Mouse (Mus musculus): ENCODE measurements around the gene Ppp1r12b.
"Not testable (repeated sequence)": the region's sequence is repeated elsewhere in the genome, so short reads cannot be mapped to it uniquely, and the experiment has no call there.

The Ppp1r12b gene

GRCm38 (mm10) chr1:134846295-134846988, 109.3 kb downstream of the Ppp1r12b start:
- DNase-seq, result no peak

GRCm38 (mm10) chr1:134843369-134843768, 112.4 kb downstream of the Ppp1r12b start:
- no peak for DNase-seq

- DNase-seq, result no peak
Observed at GRCm38 (mm10) chr1:134836909-134837480, 118.7 kb downstream of the Ppp1r12b start.

GRCm38 (mm10) chr1:134830881-134831280, 124.9 kb downstream of the Ppp1r12b start:
- not testable (repeated sequence) for DNase-seq

GRCm38 (mm10) chr1:134829635-134830034, 126.1 kb downstream of the Ppp1r12b start:
- peak; percentile 14 to 40 for DNase-seq

GRCm38 (mm10) chr1:134824896-134825295, 130.8 kb downstream of the Ppp1r12b start:
- DNase-seq, result no peak

- DNase-seq, result no peak
Observed at GRCm38 (mm10) chr1:134823842-134824241, 131.9 kb downstream of the Ppp1r12b start.

- DNase-seq, result no peak
Observed at GRCm38 (mm10) chr1:134823323-134823722, 132.4 kb downstream of the Ppp1r12b start.

- DNase-seq, result no peak
Observed at GRCm38 (mm10) chr1:134820882-134821281, 134.9 kb downstream of the Ppp1r12b start.

- no peak for DNase-seq
Observed at GRCm38 (mm10) chr1:134819196-134819595, 136.5 kb downstream of the Ppp1r12b start.

- DNase-seq, result no peak
Observed at GRCm38 (mm10) chr1:134818716-134819115, 137.0 kb downstream of the Ppp1r12b start.

- no peak for DNase-seq
Observed at GRCm38 (mm10) chr1:134817916-134818595, 137.7 kb downstream of the Ppp1r12b start.

GRCm38 (mm10) chr1:134817120-134817519, 138.6 kb downstream of the Ppp1r12b start:
- no peak for DNase-seq

GRCm38 (mm10) chr1:134816617-134817016, 139.1 kb downstream of the Ppp1r12b start:
- peak; percentile 51 to 76 for DNase-seq

GRCm38 (mm10) chr1:134815748-134816147, 140.0 kb downstream of the Ppp1r12b start:
- DNase-seq, result no peak

- DNase-seq, result no peak
Observed at GRCm38 (mm10) chr1:134805471-134805870, 150.3 kb downstream of the Ppp1r12b start.

- DNase-seq, result no peak
Observed at GRCm38 (mm10) chr1:134804373-134804772, 151.4 kb downstream of the Ppp1r12b start.

GRCm38 (mm10) chr1:134803286-134804117, 152.2 kb downstream of the Ppp1r12b start:
- DNase-seq, result peak; percentile 70 to 75

GRCm38 (mm10) chr1:134801758-134802157, 154.0 kb downstream of the Ppp1r12b start:
- DNase-seq, result no peak

- no peak for DNase-seq
Observed at GRCm38 (mm10) chr1:134796536-134796935, 159.2 kb downstream of the Ppp1r12b start.

GRCm38 (mm10) chr1:134796076-134796475, 159.7 kb downstream of the Ppp1r12b start:
- DNase-seq, result no peak

- DNase-seq, result no peak
Observed at GRCm38 (mm10) chr1:134791456-134791855, 164.3 kb downstream of the Ppp1r12b start.

All from kidney, postnatal 25 days (tissue).